Mouse (Mus musculus): ENCODE results near the gene Atp8a2. TPM values are rescaled to one million over a fixed set of nuclear protein-coding genes. Genes with fewer than 3 reads are reported as not detected.

The Atp8a2 gene
- total RNA-seq, 2 experiments from 2014 or later = 72.2 to 76.0 TPM

GRCm38 (mm10) chr14:59987975-59988374 lies 209.0 kb downstream of the Atp8a2 start:
- H3K4me3 ChIP-seq = no peak overlapping the region
- intact Hi-C loops (cut with DNase I) = no loop called here
- no peak overlapping the region for H3K27ac ChIP-seq
- DNase-seq (ENCODE audit: extremely low spot score in 1 of 2, low spot score in 2 of 2) = no peak
- TF ChIP-seq CTCF (IDR thresholded peaks at IDR 0.05) = no peak

GRCm38 (mm10) chr14:59978007-59978406 lies 219.0 kb downstream of the Atp8a2 start:
- Histone ChIP-seq H3K4me3 (no peak overlapping the region), H3K27ac (no peak overlapping the region)
- TF ChIP-seq CTCF (IDR thresholded peaks at IDR 0.05) = no peak
- DNase-seq (ENCODE audit: extremely low spot score in 1 of 2, low spot score in 2 of 2) = no peak
- intact Hi-C loops (cut with DNase I) = no loop called here

DNA sequence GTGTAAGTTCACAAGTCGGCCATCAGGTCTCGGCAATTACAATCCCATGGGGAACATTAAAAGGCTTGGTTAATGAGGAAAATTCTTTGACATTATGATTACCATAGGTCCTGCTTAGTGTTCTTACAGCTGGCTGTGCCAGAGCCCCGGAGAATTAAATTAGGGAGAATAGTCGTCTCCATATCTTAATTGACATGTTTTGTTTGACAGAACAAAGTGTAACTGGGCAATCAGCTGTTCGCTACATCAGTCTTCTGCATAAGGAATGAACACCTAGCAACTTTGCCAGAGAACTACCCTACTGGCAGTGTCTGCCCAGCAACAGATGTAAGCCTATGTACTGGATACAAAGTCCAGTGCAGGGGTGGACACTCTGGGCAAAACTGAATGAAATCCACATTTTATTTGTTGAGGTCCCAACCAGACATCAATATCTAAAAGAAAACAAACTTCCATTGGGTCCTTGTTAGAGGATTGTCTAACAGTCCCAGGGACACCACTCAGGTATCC lies 225.7 kb downstream of the Atp8a2 start:
- intact Hi-C loops (cut with DNase I) = no loop called here
- H3K4me3 ChIP-seq = no peak overlapping the region
- H3K27ac ChIP-seq = no peak overlapping the region
- TF ChIP-seq CTCF (IDR thresholded peaks at IDR 0.05) = no peak
- no peak for DNase-seq (ENCODE audit: extremely low spot score in 1 of 2, low spot score in 2 of 2)

DNA sequence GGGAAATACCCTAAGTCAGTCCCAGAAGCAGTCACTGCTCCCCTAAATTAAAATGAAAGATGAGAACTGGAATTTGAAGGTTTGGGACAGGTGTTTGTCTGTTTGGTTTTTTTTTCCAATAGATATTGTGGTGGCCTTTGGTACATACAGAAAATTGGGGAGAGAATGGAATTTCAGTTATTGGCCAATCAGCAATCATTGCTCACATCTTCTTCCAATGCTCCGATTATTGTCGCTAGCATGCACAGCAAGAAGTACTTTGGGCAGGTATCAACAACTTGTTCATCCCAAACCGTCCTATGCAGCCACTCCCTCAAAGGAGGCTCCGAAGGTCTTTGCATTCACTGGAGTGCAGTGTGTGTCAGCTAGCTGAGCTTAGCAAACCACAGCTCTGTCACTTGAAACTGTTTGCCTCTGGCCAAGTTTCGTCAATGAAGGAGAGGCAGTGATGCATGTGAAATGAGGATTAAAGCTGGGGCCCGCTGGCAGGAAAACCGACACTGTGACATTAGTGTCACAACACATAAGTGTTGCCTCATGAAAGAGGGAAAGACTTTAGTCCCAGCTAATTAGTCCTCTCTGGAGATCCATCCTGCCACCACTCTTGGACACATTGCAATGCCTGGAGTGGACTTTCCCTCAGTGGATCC lies 227.4 kb downstream of the Atp8a2 start:
- DNase-seq (ENCODE audit: extremely low spot score in 1 of 2, low spot score in 2 of 2) = no peak
- no peak overlapping the region for H3K4me3 ChIP-seq
- no peak for TF ChIP-seq CTCF (IDR thresholded peaks at IDR 0.05)
- intact Hi-C loops (cut with DNase I) = no loop called here
- H3K27ac ChIP-seq = no peak overlapping the region

- no peak overlapping the region for H3K27ac ChIP-seq
- intact Hi-C loops (cut with DNase I) = no loop called here
- no peak for DNase-seq (ENCODE audit: extremely low spot score in 1 of 2, low spot score in 2 of 2)
- no peak for TF ChIP-seq CTCF (IDR thresholded peaks at IDR 0.05)
- H3K4me3 ChIP-seq = no peak overlapping the region
These were observed 229.0 kb downstream of the Atp8a2 start for GRCm38 (mm10) chr14:59967847-59968550.

DNA sequence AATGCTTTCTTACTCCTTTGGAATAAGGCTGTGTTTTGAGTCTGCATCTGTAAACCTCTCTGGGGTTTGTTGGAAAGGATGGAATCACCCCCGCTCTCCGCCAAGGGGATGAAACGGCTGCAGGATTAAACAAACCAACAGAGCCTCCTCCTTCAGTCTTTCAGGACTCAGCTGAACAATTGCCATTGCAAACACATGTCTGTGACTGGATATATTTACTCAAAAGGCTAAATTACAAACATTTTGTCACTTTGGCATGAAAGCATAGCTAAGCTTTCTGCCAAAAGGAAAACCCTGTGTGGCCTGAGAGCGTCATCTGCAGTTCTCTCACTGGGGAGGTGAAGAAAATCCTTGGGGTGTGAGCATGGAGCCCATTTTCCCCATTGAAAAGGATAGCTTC lies 230.0 kb downstream of the Atp8a2 start:
- no peak for TF ChIP-seq CTCF (IDR thresholded peaks at IDR 0.05)
- intact Hi-C loops (cut with DNase I) = no loop called here
- Histone ChIP-seq H3K27ac (no peak overlapping the region), H3K4me3 (no peak overlapping the region)
- DNase-seq (ENCODE audit: extremely low spot score in 1 of 2, low spot score in 2 of 2) = no peak

GRCm38 (mm10) chr14:59964569-59964968 lies 232.4 kb downstream of the Atp8a2 start:
- Histone ChIP-seq H3K27ac (no peak overlapping the region), H3K4me3 (no peak overlapping the region)
- no peak for DNase-seq (ENCODE audit: extremely low spot score in 1 of 2, low spot score in 2 of 2)
- TF ChIP-seq CTCF (IDR thresholded peaks at IDR 0.05) = no peak
- intact Hi-C loops (cut with DNase I) = no loop called here

DNA sequence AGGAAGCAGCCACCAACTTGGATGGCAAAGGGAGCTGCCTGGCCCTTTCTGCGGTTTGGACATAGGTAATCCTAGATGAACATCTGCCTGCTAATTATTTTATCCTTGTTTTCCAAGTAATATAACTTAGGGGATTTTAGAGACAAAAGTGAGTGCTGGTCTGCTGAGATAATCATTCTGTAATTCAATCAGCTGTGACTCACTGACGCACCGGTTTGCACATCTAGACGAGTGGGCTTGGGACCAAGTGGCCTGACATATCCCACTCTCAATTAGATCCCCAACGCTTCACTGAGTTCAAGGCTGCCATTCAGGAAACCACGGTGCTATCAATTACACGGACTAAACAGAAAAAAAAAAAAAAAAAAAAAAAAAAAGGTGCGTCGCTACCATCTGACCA lies 236.0 kb downstream of the Atp8a2 start:
- DNase-seq (ENCODE audit: extremely low spot score in 1 of 2, low spot score in 2 of 2) = no peak
- Histone ChIP-seq H3K4me3 (no peak overlapping the region), H3K27ac (no peak overlapping the region)
- intact Hi-C loops (cut with DNase I) = no loop called here
- TF ChIP-seq CTCF (IDR thresholded peaks at IDR 0.05) = no peak

DNA sequence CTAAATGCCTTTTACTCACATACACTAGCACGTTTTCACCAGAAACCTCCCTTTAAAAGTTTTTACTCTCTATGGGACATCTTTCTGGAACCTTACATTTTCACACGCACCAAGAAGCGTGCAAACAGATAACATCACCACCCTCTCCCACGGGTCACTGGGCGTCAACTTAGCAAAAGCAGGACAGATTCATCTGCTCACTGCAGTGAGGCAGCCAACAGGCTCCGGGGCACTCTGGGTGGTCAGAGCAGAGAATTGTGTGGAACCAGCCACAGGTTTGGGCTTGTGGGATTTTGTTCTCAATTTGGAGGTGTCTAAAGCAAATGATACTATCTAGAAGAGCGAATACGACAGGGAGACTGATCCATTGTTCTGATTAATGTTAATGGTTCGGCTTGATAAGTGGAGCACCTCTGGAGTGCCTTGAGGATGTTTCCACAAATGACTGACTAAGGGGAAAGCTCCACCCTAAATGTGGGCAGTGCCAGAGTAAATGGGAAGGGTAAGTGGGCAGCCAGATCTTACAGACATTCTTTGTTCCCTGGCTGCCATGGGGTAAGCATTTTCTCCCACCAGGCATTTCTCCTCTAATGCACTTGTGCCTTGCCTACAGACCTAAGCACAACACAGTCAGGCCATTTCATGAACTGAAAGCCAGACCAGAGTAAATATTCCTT lies 236.6 kb downstream of the Atp8a2 start:
- H3K4me3 ChIP-seq = no peak overlapping the region
- DNase-seq (ENCODE audit: extremely low spot score in 1 of 2, low spot score in 2 of 2) = no peak
- intact Hi-C loops (cut with DNase I) = no loop called here
- no peak overlapping the region for H3K27ac ChIP-seq
- no peak for TF ChIP-seq CTCF (IDR thresholded peaks at IDR 0.05)

DNA sequence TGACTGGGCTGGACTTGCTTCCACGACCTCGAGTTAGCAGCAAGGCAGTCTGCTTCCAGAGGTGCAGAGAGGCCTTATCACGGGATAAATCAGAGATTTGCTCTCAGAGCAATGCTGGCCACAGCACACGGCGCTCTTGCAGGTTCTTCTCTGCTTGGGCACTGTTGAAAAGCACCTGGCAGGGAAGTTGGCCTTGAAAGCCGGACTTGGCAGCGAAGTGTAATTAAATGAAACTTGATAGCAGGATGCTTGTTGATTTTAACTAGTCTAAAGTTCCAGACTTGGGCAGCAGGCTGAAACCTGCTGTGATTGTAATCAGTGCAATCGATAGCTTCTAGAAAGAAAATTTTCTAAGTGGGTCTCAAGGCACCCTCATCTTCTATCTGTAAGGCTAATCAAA lies 237.3 kb downstream of the Atp8a2 start:
- intact Hi-C loops (cut with DNase I) = no loop called here
- no peak overlapping the region for H3K4me3 ChIP-seq
- no peak for DNase-seq (ENCODE audit: extremely low spot score in 1 of 2, low spot score in 2 of 2)
- H3K27ac ChIP-seq = no peak overlapping the region
- TF ChIP-seq CTCF (IDR thresholded peaks at IDR 0.05) = no peak

DNA sequence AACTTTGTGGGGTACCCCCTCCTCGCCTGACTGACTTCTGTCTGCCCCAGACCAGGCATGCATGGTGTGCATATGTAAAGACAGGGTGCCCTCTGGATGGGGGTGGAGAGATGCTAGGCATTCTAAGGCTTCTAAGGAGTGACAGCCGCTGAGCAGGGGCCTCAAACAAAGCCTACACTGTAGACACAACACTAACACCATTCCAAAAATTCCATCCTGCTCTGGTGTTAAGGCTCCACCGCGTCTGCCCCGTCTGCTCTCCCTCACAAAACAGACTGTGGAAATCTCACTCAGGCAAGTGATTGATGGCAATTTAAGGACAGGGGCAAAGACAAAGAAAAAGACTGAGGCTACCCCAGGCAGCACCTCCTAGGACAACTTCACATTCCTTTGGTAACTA lies 247.0 kb downstream of the Atp8a2 start:
- no peak for TF ChIP-seq CTCF (IDR thresholded peaks at IDR 0.05)
- no peak overlapping the region for H3K4me3 ChIP-seq
- DNase-seq (ENCODE audit: extremely low spot score in 1 of 2, low spot score in 2 of 2) = no peak
- intact Hi-C loops (cut with DNase I) = no loop called here
- H3K27ac ChIP-seq = no peak overlapping the region

Data from left cerebral cortex, adult 2 months (tissue).